Mouse (Mus musculus): ENCODE measurements at regions not wholly inside any gene's neighbourhood (a gene's known extent, or its start where the extent isn't known, plus 50 kb on each side); places are given as distances from the start of the nearest gene placed in this dataset.

- no peak overlapping the region for H3K4me3 ChIP-seq (ENCODE audit: insufficient read depth, low read length)
These were observed 2513.4 kb upstream of the 5930422O12Rik start for GRCm38 (mm10) chr8:30915127-30915526.

GRCm38 (mm10) chr8:30915601-30916171, 2512.8 kb upstream of the 5930422O12Rik start:
- H3K4me1 ChIP-seq (ENCODE audit: control insufficient read depth, insufficient read depth, low read length) = no peaks in the 10 kb centered on the region
- H3K27ac ChIP-seq (ENCODE audit: insufficient read depth, low read depth, low read length) = no peak overlapping the region
- no peak overlapping the region for H3K4me3 ChIP-seq (ENCODE audit: insufficient read depth, low read length)
- TF ChIP-seq POLR2A (IDR thresholded peaks at IDR 0.05; ENCODE audit: borderline replicate concordance, low read depth, low read length) (no peak), CTCF (IDR thresholded peaks at IDR 0.05; ENCODE audit: low read depth, low read length) (no peak)

More at GRCm38 (mm10) chr8:30915127-30915526, 2513.4 kb upstream of the 5930422O12Rik start:
- TF ChIP-seq CTCF (IDR thresholded peaks at IDR 0.05; ENCODE audit: low read depth, low read length) (no peak), POLR2A (IDR thresholded peaks at IDR 0.05; ENCODE audit: borderline replicate concordance, low read depth, low read length) (no peak)
- no peaks in the 10 kb centered on the region for H3K4me1 ChIP-seq (ENCODE audit: control insufficient read depth, insufficient read depth, low read length)
- H3K27ac ChIP-seq (ENCODE audit: insufficient read depth, low read depth, low read length) = no peak overlapping the region

GRCm38 (mm10) chr8:30916184-30916751, 2512.2 kb upstream of the 5930422O12Rik start:
- Histone ChIP-seq H3K4me1 (ENCODE audit: control insufficient read depth, insufficient read depth, low read length) (no peaks in the 10 kb centered on the region), H3K27ac (ENCODE audit: insufficient read depth, low read depth, low read length) (no peak overlapping the region), H3K4me3 (ENCODE audit: insufficient read depth, low read length) (no peak overlapping the region)
- no peak for TF ChIP-seq POLR2A (IDR thresholded peaks at IDR 0.05; ENCODE audit: borderline replicate concordance, low read depth, low read length)
- TF ChIP-seq CTCF (IDR thresholded peaks at IDR 0.05; ENCODE audit: low read depth, low read length) = no peak

- TF ChIP-seq CTCF (IDR thresholded peaks at IDR 0.05; ENCODE audit: low read depth, low read length) = no peak
- no peak for TF ChIP-seq POLR2A (IDR thresholded peaks at IDR 0.05; ENCODE audit: borderline replicate concordance, low read depth, low read length)
- Histone ChIP-seq H3K4me1 (ENCODE audit: control insufficient read depth, insufficient read depth, low read length) (no peaks in the 10 kb centered on the region), H3K4me3 (ENCODE audit: insufficient read depth, low read length) (no peak overlapping the region), H3K27ac (ENCODE audit: insufficient read depth, low read depth, low read length) (no peak overlapping the region)
These were observed 2507.1 kb upstream of the 5930422O12Rik start for GRCm38 (mm10) chr8:30921451-30921850.

GRCm38 (mm10) chr8:30923301-30924159, 2505.0 kb upstream of the 5930422O12Rik start:
- Histone ChIP-seq H3K4me3 (ENCODE audit: insufficient read depth, low read length) (no peak overlapping the region), H3K27ac (ENCODE audit: insufficient read depth, low read depth, low read length) (no peak overlapping the region), H3K4me1 (ENCODE audit: control insufficient read depth, insufficient read depth, low read length) (no peaks in the 10 kb centered on the region)
- TF ChIP-seq CTCF (IDR thresholded peaks at IDR 0.05; ENCODE audit: low read depth, low read length) = peak; percentile 24; the same call in 1 of the 2 replicates
- TF ChIP-seq POLR2A (IDR thresholded peaks at IDR 0.05; ENCODE audit: borderline replicate concordance, low read depth, low read length) = no peak

- Histone ChIP-seq H3K4me3 (ENCODE audit: insufficient read depth, low read length) (no peak overlapping the region), H3K4me1 (ENCODE audit: control insufficient read depth, insufficient read depth, low read length) (no peaks in the 10 kb centered on the region), H3K27ac (ENCODE audit: insufficient read depth, low read depth, low read length) (no peak overlapping the region)
- no peak for TF ChIP-seq POLR2A (IDR thresholded peaks at IDR 0.05; ENCODE audit: borderline replicate concordance, low read depth, low read length)
- TF ChIP-seq CTCF (IDR thresholded peaks at IDR 0.05; ENCODE audit: low read depth, low read length) = no peak
These were observed 2504.4 kb upstream of the 5930422O12Rik start for GRCm38 (mm10) chr8:30924160-30924534.

- no peaks in the 10 kb centered on the region for H3K4me1 ChIP-seq (ENCODE audit: control insufficient read depth, insufficient read depth, low read length)
- H3K27ac ChIP-seq (ENCODE audit: insufficient read depth, low read depth, low read length) = no peak overlapping the region
- TF ChIP-seq POLR2A (IDR thresholded peaks at IDR 0.05; ENCODE audit: borderline replicate concordance, low read depth, low read length) (no peak), CTCF (IDR thresholded peaks at IDR 0.05; ENCODE audit: low read depth, low read length) (no peak)
- H3K4me3 ChIP-seq (ENCODE audit: insufficient read depth, low read length) = no peak overlapping the region
These were observed 2503.9 kb upstream of the 5930422O12Rik start for GRCm38 (mm10) chr8:30924656-30925055.

- Histone ChIP-seq H3K27ac (ENCODE audit: insufficient read depth, low read depth, low read length) (no peak overlapping the region), H3K4me1 (ENCODE audit: control insufficient read depth, insufficient read depth, low read length) (no peaks in the 10 kb centered on the region), H3K4me3 (ENCODE audit: insufficient read depth, low read length) (no peak overlapping the region)
- no peak for TF ChIP-seq CTCF (IDR thresholded peaks at IDR 0.05; ENCODE audit: low read depth, low read length)
- no peak for TF ChIP-seq POLR2A (IDR thresholded peaks at IDR 0.05; ENCODE audit: borderline replicate concordance, low read depth, low read length)
These were observed 2490.9 kb upstream of the 5930422O12Rik start for GRCm38 (mm10) chr8:30937449-30938075.

- TF ChIP-seq POLR2A (IDR thresholded peaks at IDR 0.05; ENCODE audit: borderline replicate concordance, low read depth, low read length) (no peak), CTCF (IDR thresholded peaks at IDR 0.05; ENCODE audit: low read depth, low read length) (no peak)
- no peak overlapping the region for H3K27ac ChIP-seq (ENCODE audit: insufficient read depth, low read depth, low read length)
- H3K4me1 ChIP-seq (ENCODE audit: control insufficient read depth, insufficient read depth, low read length) = no peaks in the 10 kb centered on the region
- H3K4me3 ChIP-seq (ENCODE audit: insufficient read depth, low read length) = no peak overlapping the region
These were observed 2487.6 kb upstream of the 5930422O12Rik start for GRCm38 (mm10) chr8:30940901-30941300.
